Mouse (Mus musculus): ENCODE measurements at regions not wholly inside any gene's neighbourhood (a gene's known extent, or its start where the extent isn't known, plus 50 kb on each side); places are given as distances from the start of the nearest gene placed in this dataset.

DNA sequence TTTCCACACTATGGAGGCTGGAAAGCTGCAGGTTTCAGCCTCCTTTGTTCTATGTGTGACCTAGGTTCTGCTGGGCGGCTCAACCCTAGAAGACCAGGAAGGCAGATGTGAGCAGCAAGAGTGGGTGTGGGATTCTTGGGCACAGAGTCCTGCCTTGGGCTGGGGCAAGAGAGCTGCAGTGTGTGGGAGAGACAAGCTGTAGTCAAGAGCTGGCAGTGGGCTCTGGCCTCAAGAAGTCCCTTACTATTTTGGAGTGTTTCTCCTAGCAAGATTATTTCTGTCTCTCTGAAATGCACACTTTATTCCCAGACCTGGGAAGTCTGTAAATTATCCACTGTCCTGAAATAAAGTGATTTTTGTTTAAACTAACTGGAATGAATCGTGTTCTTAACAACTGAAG is 211.5 kb downstream of the Nedd1 start:
- TF ChIP-seq MXI1 (IDR thresholded peaks at IDR 0.05; ENCODE audit: low read depth, low read length) (no peak), POLR2A (IDR thresholded peaks at IDR 0.05; ENCODE audit: control insufficient read depth in 1 of 2, insufficient read depth in 1 of 2, low read depth in 1 of 2, low read length in 2 of 2, poor library complexity in 1 of 2) (no peak), E2F4 (IDR thresholded peaks at IDR 0.05; ENCODE audit: borderline replicate concordance, low read depth, low read length) (no peak), POLR2AphosphoS5 (IDR thresholded peaks at IDR 0.05; ENCODE audit: borderline replicate concordance, low read depth, low read length) (no peak), CTCF (IDR thresholded peaks at IDR 0.05 in 2 of 3, conservative IDR thresholded peaks at IDR 0.05 in 1 of 3; ENCODE audit: control insufficient read depth in 1 of 3, insufficient read depth in 1 of 3, low read depth in 2 of 3, low read length in 3 of 3, poor library complexity in 1 of 3, severe bottlenecking in 1 of 3) (no peak), UBTF (IDR thresholded peaks at IDR 0.05; ENCODE audit: borderline replicate concordance, insufficient read depth, low read depth, low read length) (no peak), TAL1 (IDR thresholded peaks at IDR 0.05; ENCODE audit: low read length) (no peak), MAZ (IDR thresholded peaks at IDR 0.05; ENCODE audit: low read depth, low read length) (no peak), GABPA (IDR thresholded peaks at IDR 0.05; ENCODE audit: low read depth, low read length) (no peak)

Data from MEL (cell line).